ENCODE assay signal across 8 mouse cellular contexts in genomic region chr4:116995131-116995797, GRCm38 (mm10). TPM values are rescaled to one million over a fixed set of nuclear protein-coding genes. Genes with fewer than 3 reads are reported as not detected.
DNase-seq lines count a peak whose midpoint lies in the region; ATAC-seq lines count a peak whose summit lies in the region.

Hectd3 (plus strand) TSS chr4:116995317.

- peak; percentile 56 for DNase-seq in layer of hippocampus, adult 11-12 months (ENCODE audit: low spot score)
- DNase-seq in layer of hippocampus, adult 9-11 months = no peak
- peak; percentile 74 to 77 for DNase-seq in cerebellum, postnatal 25 days
- peak; percentile 64 for DNase-seq in gastrocnemius, postnatal 14 days
- peak; percentile 30 for DNase-seq in hindlimb bud, embryonic 11.5 days (ENCODE audit: extremely low spot score, low read depth, low spot score)
- peak; percentile 58 to 66 for DNase-seq in left cerebral cortex, postnatal 25 days (ENCODE audit: low spot score in 2 of 2)
- peak; percentile 72 for DNase-seq in skeletal muscle tissue, adult 2 months (ENCODE audit: low read depth, low spot score)

- 0 out of 2 replicates have a peak, but pooled peaks have one; percentile 15 for ATAC-seq in megakaryocyte-erythroid progenitor cell, adult 5-6 weeks (replicated peaks; ENCODE audit: low FRiP score, low TSS enrichment, poor library complexity, severe bottlenecking)

- intact Hi-C loops in gastrocnemius, postnatal 14 days (cut with DNase I; ENCODE audit: low total_unique reads) = loop anchor here (5.0 to 10.0 kb wide), 2 partner anchors 147 to 280 kb away; no protein-coding TSS in a partner anchor
- intact Hi-C loops in left cerebral cortex, postnatal 25 days (cut with DNase I) = loop anchor here (2.0 kb wide), 1 partner anchor 126 kb away; no protein-coding TSS in a partner anchor

RNA-seq across cellular contexts. Expression of gene Hectd3, which starts in this region (rescaled TPM):
- total RNA-seq in gastrocnemius, postnatal 14 days (2021) = 10 to 100 TPM; 12.6 to 14.7 TPM
- total RNA-seq in left cerebral cortex, postnatal 25 days (2021) = 10 to 100 TPM; 36.8 to 44.2 TPM
- 10.8 and 14.8 TPM in 2 replicates for total RNA-seq in megakaryocyte-erythroid progenitor cell, adult 5-6 weeks (2014; fragmentation: Nextera tagmentation)
- total RNA-seq in megakaryocyte-erythroid progenitor cell, adult 5-6 weeks (2017) = 12.7 and 15.0 TPM in 2 replicates
